Mouse (Mus musculus): ENCODE measurements at regions not wholly inside any gene's neighbourhood (a gene's known extent, or its start where the extent isn't known, plus 50 kb on each side); places are given as distances from the start of the nearest gene placed in this dataset.

DNA sequence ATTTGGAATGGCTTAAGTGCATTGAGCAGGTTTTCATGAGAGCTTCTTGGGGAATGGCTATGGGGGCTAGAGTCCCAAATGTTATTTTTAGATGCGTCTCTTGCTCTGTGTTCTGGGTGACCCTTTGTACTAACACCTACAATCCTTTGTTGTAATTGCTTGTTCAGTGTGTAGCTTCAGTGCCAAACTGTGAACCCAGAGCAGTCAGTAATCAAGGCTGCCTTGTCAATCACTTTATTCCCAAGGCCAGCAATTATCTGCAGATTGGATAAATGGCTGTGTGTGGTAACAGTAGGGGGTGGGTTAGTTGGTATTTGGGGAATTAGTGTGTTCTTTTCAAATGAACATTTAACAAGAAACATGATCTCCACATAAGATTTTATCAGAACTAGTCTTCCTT, 390.4 kb downstream of the Poteg start:
- peak; percentile 53 for DNase-seq
- H3K27me3 ChIP-seq (ENCODE audit: control insufficient read depth, insufficient read depth, low read length) = no peaks in the 10 kb centered on the region

DNA sequence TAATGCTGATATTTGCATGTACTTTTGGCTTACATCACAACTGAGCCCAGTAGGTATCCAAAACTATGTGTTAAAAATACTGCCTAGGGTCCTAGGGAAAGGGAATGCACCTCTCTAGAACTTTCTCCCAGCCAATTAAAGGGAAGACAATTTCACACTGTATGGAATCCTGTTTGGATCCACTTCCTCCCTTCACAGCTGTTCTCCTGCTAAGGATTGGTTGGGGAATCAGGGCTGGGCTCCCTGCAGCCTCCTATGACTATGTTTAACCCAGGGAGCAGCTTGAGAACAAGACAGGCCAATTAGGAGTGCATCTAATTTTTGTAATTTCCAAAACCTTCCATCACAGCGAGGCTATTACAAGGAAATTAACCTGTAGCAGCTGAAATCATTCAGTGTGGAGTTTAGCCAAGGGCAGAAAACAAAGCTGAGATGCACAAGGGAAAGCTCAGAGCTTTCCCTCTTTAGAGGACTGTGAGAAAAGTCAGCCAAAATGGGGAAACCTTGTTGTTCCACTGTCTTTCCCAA, 419.1 kb downstream of the Poteg start:
- WGBS = 70% methylated on average over 1 of the region's 1 CpGs
- Histone ChIP-seq H3K9ac (replicated peaks; ENCODE audit: low read length) (no peak overlapping the region), H3K9me3 (ENCODE audit: control insufficient read depth, low read length) (no peaks in the 10 kb centered on the region), H3K4me2 (ENCODE audit: low read length) (no peak overlapping the region), H3K4me3 (replicated peaks; ENCODE audit: low read depth, low read length) (no peak overlapping the region), H3K27ac (replicated peaks; ENCODE audit: low read depth, low read length) (no peak overlapping the region), H3K4me1 (ENCODE audit: control insufficient read depth, insufficient read depth, low read length) (no peaks in the 10 kb centered on the region), H3K36me3 (ENCODE audit: control insufficient read depth, insufficient read depth, low read length) (no peaks in the 10 kb centered on the region), H3K27me3 (ENCODE audit: control insufficient read depth, insufficient read depth, low read length) (no peaks in the 10 kb centered on the region)
- ATAC-seq (ENCODE audit: low FRiP score, low TSS enrichment) = no peak
- peak; percentile 6 for DNase-seq

More for the DNA sequence above, 390.4 kb downstream of the Poteg start:
- H3K27ac ChIP-seq (replicated peaks; ENCODE audit: low read depth, low read length) = 0 out of 2 replicates have a peak overlapping the region, but pooled peaks have one; percentile 39
- H3K4me2 ChIP-seq (ENCODE audit: low read length) = no peak overlapping the region
- no peaks in the 10 kb centered on the region for H3K4me1 ChIP-seq (ENCODE audit: control insufficient read depth, insufficient read depth, low read length)
- WGBS = 29% methylated on average over 1 of the region's 1 CpGs
- no peak overlapping the region for H3K9ac ChIP-seq (replicated peaks; ENCODE audit: low read length)
- ATAC-seq (ENCODE audit: low FRiP score, low TSS enrichment) = peak; percentile 40; the same call in 1 of the 2 replicates
- H3K36me3 ChIP-seq (ENCODE audit: control insufficient read depth, insufficient read depth, low read length) = no peaks in the 10 kb centered on the region
- no peaks in the 10 kb centered on the region for H3K9me3 ChIP-seq (ENCODE audit: control insufficient read depth, low read length)
- no peak overlapping the region for H3K4me3 ChIP-seq (replicated peaks; ENCODE audit: low read depth, low read length)

DNA sequence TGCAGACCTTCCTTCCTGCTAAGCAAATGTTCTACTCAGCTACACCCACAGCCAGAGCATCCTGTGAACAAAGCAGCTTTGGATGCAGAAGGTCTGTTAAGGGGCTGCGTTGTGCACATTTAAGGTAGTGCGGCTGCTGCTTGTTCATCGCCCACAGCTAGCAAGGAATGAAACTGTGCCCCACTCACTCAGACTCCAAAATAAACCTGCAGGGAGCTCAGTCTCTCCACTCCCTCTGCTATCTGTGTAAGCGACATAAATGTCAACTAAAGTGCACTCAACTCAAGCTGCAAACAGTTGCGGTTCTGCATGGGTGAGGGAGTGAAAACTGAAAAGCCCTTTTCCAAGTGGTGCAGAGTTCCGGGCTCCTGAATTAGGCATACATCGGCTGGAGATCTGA, 421.1 kb downstream of the Poteg start:
- H3K9me3 ChIP-seq (ENCODE audit: control insufficient read depth, low read length) = no peaks in the 10 kb centered on the region
- 93% methylated on average over 7 of the region's 7 CpGs for WGBS
- H3K9ac ChIP-seq (replicated peaks; ENCODE audit: low read length) = no peak overlapping the region
- H3K4me2 ChIP-seq (ENCODE audit: low read length) = no peak overlapping the region
- no peak for DNase-seq
- no peak overlapping the region for H3K27ac ChIP-seq (replicated peaks; ENCODE audit: low read depth, low read length)
- no peaks in the 10 kb centered on the region for H3K4me1 ChIP-seq (ENCODE audit: control insufficient read depth, insufficient read depth, low read length)
- no peaks in the 10 kb centered on the region for H3K27me3 ChIP-seq (ENCODE audit: control insufficient read depth, insufficient read depth, low read length)
- no peak for ATAC-seq (ENCODE audit: low FRiP score, low TSS enrichment)
- no peaks in the 10 kb centered on the region for H3K36me3 ChIP-seq (ENCODE audit: control insufficient read depth, insufficient read depth, low read length)
- H3K4me3 ChIP-seq (replicated peaks; ENCODE audit: low read depth, low read length) = no peak overlapping the region

DNA sequence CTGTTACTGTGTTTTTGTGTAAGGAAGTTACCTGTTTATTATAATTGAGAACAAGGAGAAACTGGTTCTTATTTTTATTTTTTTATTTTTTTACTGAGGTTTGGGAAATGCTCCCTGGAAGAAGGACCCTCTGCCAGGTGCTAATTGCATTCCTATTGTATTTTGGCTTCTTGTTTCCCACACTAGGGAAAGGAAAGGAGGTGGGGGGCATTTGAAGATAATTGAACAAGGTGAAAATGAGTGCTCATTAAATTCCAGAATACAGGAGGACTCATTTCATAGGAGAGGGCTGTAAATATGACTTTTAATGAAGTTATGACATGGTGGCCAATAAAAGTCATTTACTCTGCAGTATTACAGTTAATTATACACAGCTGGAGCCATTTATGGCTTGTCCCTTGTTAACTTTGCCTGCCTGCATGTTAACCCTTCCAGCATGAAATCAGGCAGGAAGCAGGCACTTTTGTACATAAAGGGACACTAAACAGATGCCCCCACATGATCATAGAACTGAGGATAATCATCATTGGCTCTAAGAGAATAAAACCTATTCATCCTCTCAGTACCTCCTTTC, 430.3 kb downstream of the Poteg start:
- Histone ChIP-seq H3K27ac (replicated peaks; ENCODE audit: low read depth, low read length) (no peak overlapping the region), H3K36me3 (ENCODE audit: control insufficient read depth, insufficient read depth, low read length) (no peaks in the 10 kb centered on the region), H3K4me2 (ENCODE audit: low read length) (no peak overlapping the region), H3K4me1 (ENCODE audit: control insufficient read depth, insufficient read depth, low read length) (no peaks in the 10 kb centered on the region), H3K9me3 (ENCODE audit: control insufficient read depth, low read length) (no peaks in the 10 kb centered on the region), H3K9ac (replicated peaks; ENCODE audit: low read length) (no peak overlapping the region), H3K27me3 (ENCODE audit: control insufficient read depth, insufficient read depth, low read length) (no peaks in the 10 kb centered on the region), H3K4me3 (replicated peaks; ENCODE audit: low read depth, low read length) (no peak overlapping the region)
- no peak for ATAC-seq (ENCODE audit: low FRiP score, low TSS enrichment)
- no peak for DNase-seq

DNA sequence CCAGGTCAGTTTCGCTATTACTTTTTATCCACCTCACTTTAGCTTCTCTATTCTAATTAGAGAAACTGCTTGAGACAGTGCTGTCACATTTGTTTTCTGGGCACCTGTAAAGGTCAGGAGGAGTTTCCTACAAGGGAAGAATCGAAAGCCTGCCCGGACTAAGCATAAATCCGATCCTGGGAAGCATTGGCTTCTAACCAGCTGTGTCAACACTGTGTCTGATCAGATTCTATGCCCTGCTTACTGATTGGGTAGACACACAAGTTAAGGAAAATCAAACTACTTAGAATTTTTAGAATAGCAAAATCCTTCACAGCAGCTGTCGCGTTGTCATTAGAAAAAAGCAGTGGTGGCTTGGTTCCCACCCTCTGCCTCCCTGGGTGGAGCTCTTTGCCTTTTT, 441.8 kb downstream of the Poteg start:
- DNase-seq (no peak), ATAC-seq (ENCODE audit: low FRiP score, low TSS enrichment) (no peak)
- Histone ChIP-seq H3K4me2 (ENCODE audit: low read length) (no peak overlapping the region), H3K27ac (replicated peaks; ENCODE audit: low read depth, low read length) (no peak overlapping the region), H3K27me3 (ENCODE audit: control insufficient read depth, insufficient read depth, low read length) (no peaks in the 10 kb centered on the region), H3K9ac (replicated peaks; ENCODE audit: low read length) (no peak overlapping the region), H3K36me3 (ENCODE audit: control insufficient read depth, insufficient read depth, low read length) (no peaks in the 10 kb centered on the region), H3K4me1 (ENCODE audit: control insufficient read depth, insufficient read depth, low read length) (no peaks in the 10 kb centered on the region), H3K4me3 (replicated peaks; ENCODE audit: low read depth, low read length) (no peak overlapping the region), H3K9me3 (ENCODE audit: control insufficient read depth, low read length) (no peaks in the 10 kb centered on the region)
- 80% methylated on average over 6 of the region's 6 CpGs for WGBS

DNA sequence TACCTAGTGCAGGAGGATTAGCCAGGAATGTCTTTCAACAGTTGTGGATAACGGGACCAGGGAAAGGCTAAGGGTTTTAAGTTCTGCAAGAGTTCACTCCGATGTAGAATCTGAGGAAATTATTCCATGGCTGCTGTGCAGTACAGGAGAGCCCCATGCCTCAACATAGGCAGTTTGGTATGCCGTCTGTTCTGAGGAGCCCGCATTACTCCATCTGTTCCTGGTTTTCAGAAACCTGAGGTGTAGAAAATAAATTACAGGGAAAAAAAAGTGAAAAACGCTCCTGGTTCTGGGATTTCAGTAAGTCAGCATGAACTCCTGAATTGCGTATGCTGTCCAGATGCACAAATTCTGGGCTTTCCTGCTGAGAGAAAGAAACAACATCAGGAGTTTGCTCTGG, 446.9 kb downstream of the Poteg start:
- no peaks in the 10 kb centered on the region for H3K4me1 ChIP-seq (ENCODE audit: control insufficient read depth, insufficient read depth, low read length)
- no peak overlapping the region for H3K4me3 ChIP-seq (replicated peaks; ENCODE audit: low read depth, low read length)
- H3K27ac ChIP-seq (replicated peaks; ENCODE audit: low read depth, low read length) = no peak overlapping the region
- H3K9ac ChIP-seq (replicated peaks; ENCODE audit: low read length) = no peak overlapping the region
- H3K9me3 ChIP-seq (ENCODE audit: control insufficient read depth, low read length) = no peaks in the 10 kb centered on the region
- no peaks in the 10 kb centered on the region for H3K36me3 ChIP-seq (ENCODE audit: control insufficient read depth, insufficient read depth, low read length)
- no peak overlapping the region for H3K4me2 ChIP-seq (ENCODE audit: low read length)
- ATAC-seq (ENCODE audit: low FRiP score, low TSS enrichment) = no peak
- DNase-seq = no peak
- 78% methylated on average over 6 of the region's 6 CpGs for WGBS
- H3K27me3 ChIP-seq (ENCODE audit: control insufficient read depth, insufficient read depth, low read length) = no peaks in the 10 kb centered on the region

DNA sequence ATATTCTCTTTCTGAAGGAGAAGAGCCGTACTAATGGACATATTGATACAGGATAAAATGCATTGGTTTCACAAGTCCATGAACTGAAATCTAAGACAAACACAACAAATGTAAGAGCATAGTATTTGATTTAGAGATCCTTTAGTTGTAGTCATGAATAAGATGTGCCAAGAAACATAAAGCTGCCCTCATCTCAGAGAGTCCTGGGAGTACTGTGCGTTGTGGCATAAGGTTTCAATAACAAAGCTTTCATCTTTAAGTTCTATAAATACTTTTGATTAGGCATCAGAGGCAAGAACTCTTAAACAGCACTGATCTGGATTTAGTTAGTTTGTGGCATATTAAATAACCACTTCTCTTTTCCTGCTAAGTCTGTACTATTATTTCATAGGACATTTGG, 452.6 kb downstream of the Poteg start:
- ATAC-seq (ENCODE audit: low FRiP score, low TSS enrichment) (no peak), DNase-seq (no peak)
- Histone ChIP-seq H3K9me3 (ENCODE audit: control insufficient read depth, low read length) (no peaks in the 10 kb centered on the region), H3K4me2 (ENCODE audit: low read length) (no peak overlapping the region), H3K9ac (replicated peaks; ENCODE audit: low read length) (no peak overlapping the region), H3K27me3 (ENCODE audit: control insufficient read depth, insufficient read depth, low read length) (no peaks in the 10 kb centered on the region), H3K4me1 (ENCODE audit: control insufficient read depth, insufficient read depth, low read length) (no peaks in the 10 kb centered on the region), H3K36me3 (ENCODE audit: control insufficient read depth, insufficient read depth, low read length) (no peaks in the 10 kb centered on the region), H3K4me3 (replicated peaks; ENCODE audit: low read depth, low read length) (no peak overlapping the region), H3K27ac (replicated peaks; ENCODE audit: low read depth, low read length) (no peak overlapping the region)
- WGBS = 92% methylated on average over 2 of the region's 2 CpGs

DNA sequence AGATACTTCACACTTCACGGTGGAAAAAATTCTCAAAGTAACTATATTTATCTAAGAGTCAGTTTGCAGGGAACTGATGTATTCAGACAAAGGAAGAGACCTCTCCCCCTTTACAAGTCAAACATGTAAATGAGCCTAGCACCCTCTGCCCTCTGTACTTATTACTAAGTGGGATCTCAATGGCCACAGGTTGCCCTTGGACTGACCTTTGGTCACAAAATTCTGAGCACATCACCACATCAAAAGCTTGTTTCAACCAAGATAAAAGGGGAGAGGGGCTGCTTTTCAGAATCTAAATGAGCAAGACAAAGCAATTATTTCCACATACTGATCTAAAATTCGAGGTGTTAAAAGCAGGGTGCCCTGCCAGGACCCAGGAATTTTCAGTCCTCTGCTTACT, 456.3 kb downstream of the Poteg start:
- Histone ChIP-seq H3K36me3 (ENCODE audit: control insufficient read depth, insufficient read depth, low read length) (no peaks in the 10 kb centered on the region), H3K4me3 (replicated peaks; ENCODE audit: low read depth, low read length) (no peak overlapping the region), H3K4me2 (ENCODE audit: low read length) (no peak overlapping the region), H3K9me3 (ENCODE audit: control insufficient read depth, low read length) (no peaks in the 10 kb centered on the region), H3K27ac (replicated peaks; ENCODE audit: low read depth, low read length) (no peak overlapping the region), H3K27me3 (ENCODE audit: control insufficient read depth, insufficient read depth, low read length) (no peaks in the 10 kb centered on the region), H3K9ac (replicated peaks; ENCODE audit: low read length) (no peak overlapping the region), H3K4me1 (ENCODE audit: control insufficient read depth, insufficient read depth, low read length) (no peaks in the 10 kb centered on the region)
- WGBS = 13% methylated on average over 2 of the region's 2 CpGs
- ATAC-seq (ENCODE audit: low FRiP score, low TSS enrichment) = no peak
- DNase-seq = peak; percentile 8

DNA sequence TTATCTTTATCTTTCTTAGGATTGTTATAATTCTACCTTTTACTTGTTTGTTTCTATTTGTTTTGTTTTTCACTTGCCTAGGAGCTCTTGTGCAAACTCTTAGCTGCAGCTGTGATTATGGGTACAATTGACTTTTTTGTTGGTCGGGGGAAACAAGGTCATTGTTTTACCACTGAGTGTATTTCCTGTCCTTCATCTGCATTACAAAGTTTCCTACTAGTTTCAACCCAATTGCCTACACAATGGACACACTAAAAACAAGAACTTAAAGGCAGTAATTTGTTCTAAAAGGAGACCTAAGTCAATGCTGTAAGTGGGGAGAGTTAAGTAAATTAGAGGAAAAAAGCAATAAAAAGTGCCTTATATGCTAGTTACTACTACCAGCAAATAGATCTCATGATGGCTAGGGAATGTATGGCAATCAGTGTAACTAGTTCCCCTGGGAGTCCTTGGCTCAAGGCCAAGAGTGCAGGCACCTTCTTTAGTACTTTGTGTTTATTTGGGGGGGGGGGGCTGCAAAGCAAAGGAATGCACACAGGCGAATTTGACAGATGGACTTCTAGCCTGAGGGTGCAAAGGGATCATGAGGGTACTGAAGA, 462.0 kb downstream of the Poteg start:
- DNase-seq (no peak), ATAC-seq (ENCODE audit: low FRiP score, low TSS enrichment) (no peak)
- H3K9ac ChIP-seq (replicated peaks; ENCODE audit: low read length) = no peak overlapping the region
- no peaks in the 10 kb centered on the region for H3K27me3 ChIP-seq (ENCODE audit: control insufficient read depth, insufficient read depth, low read length)
- 71% methylated on average over 2 of the region's 2 CpGs for WGBS
- no peaks in the 10 kb centered on the region for H3K36me3 ChIP-seq (ENCODE audit: control insufficient read depth, insufficient read depth, low read length)
- H3K4me1 ChIP-seq (ENCODE audit: control insufficient read depth, insufficient read depth, low read length) = no peaks in the 10 kb centered on the region
- no peak overlapping the region for H3K4me2 ChIP-seq (ENCODE audit: low read length)
- no peak overlapping the region for H3K27ac ChIP-seq (replicated peaks; ENCODE audit: low read depth, low read length)
- H3K4me3 ChIP-seq (replicated peaks; ENCODE audit: low read depth, low read length) = no peak overlapping the region
- H3K9me3 ChIP-seq (ENCODE audit: control insufficient read depth, low read length) = no peaks in the 10 kb centered on the region

Data from midbrain, embryonic 14.5 days (tissue).